Mouse (Mus musculus) splenic B cell, adult 2 months (primary cell): ENCODE data around the gene Pola2.

ENCODE experiments used
- DNase-seq: peaks from one replicate; pipeline ENCODE4 v3.0.0-alpha.2; 2011; ENCODE audit warnings: low read depth, low spot score
- H3K27me3 ChIP-seq: 2 replicates; pipeline ENCODE4 v1.6.1; 2012; ENCODE audit warnings: mild to moderate bottlenecking, low read length, moderate library complexity, mixed read lengths; ENCODE audit not compliant: control insufficient read depth, poor library complexity, insufficient read depth, severe bottlenecking
- H3K36me3 ChIP-seq: 2 replicates; pipeline ENCODE4 v1.6.1; 2012; ENCODE audit warnings: mild to moderate bottlenecking, low read length, moderate library complexity, mixed read lengths; ENCODE audit not compliant: control insufficient read depth, poor library complexity, insufficient read depth, severe bottlenecking

Pola2 gene

DNA sequence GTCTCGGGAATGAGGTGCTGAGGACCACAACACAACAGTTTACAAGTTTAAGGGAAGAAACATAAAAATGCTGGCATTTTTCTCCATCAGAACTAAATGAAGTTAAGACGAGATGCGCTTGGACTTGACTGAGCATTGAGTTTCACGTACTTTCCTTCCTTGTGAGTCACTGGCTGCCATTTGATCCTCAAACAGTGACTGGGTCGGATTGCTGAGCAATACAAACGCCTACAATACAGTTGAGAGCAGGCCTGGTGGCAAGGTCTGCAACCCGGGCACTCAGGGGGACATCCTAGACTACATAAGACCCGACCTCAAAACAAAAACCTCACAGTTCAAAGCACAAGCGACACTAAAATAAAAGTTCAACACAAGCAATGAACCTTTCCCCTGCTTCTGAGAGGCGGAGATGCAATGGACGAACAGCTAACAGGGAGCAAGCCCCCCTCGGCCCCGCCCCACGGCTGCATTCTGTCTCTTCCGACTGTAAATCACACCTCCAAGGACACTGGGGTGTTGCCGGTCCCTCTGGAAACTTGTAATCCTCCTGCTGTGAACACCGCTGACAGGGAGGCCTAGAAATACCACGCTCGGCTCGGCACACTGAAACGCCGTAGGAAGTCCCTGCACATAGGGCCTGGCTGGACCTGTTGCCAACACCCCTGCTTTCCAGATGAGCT is 9.8 kb downstream of the Pola2 start:
- no peaks in the 10 kb centered on the region for H3K27me3 ChIP-seq
- H3K36me3 ChIP-seq = peaks cover 9% of the 10 kb centered on the region
- no peak for DNase-seq

DNA sequence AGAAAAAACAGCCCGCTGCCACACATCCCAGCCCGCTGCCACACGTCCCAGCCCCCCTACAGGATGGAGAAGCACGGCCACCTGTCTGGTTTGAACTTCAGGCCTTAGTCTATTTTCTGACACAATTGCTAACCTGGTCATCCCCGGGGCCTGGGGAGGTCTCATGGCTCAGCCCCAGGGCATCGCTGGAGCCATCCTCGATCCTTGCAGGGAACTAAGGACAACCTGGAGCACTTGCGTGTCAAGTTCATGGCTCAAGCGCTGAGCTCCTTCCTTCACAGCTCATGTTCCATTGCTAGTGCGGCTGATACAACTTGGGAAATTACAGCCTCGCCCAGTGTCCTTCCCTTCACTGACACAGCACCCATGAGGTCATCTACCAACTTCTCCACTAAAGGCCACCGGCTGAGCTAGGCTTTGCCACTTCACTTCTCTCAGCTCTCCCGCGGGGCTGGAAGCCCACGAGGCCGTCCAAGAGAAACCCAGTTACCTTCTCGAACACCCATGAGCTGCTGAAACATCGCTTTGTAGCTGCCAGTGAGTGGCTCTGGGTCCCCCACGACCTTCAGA is 10.7 kb downstream of the Pola2 start:
- no peak for DNase-seq
- H3K27me3 ChIP-seq = no peaks in the 10 kb centered on the region
- H3K36me3 ChIP-seq = peaks cover 9% of the 10 kb centered on the region

DNA sequence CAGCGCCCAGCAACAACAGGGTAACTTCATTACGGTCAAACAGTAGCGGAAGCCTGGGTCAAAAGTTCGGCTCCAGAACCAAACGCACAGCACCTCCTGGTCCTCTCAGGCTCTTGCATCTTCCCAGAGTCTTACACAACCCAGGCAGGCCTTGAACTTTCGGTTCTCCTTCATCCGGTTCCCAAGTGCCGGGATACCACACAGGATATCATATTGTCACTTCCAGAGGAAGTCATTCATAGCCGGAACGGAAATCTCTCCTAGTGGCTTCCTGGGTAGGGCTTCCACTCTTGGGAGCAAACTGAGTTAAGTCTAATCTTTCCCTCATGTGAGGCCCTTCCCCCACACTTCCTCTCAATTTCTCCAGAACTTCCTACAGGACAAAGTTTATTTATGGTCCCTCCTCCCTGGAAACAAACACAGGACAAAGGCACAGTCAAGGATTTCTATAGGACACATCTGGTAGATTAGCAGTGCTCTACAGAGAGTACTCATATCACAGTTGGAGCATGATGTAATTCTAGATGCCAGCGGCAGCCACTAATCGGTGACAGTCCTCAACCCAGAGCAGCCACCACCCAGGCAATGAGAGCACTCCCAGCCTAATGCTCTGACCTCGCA is 11.8 kb downstream of the Pola2 start:
- H3K36me3 ChIP-seq = peaks cover 9% of the 10 kb centered on the region
- DNase-seq = no peak
- H3K27me3 ChIP-seq = no peaks in the 10 kb centered on the region

DNA sequence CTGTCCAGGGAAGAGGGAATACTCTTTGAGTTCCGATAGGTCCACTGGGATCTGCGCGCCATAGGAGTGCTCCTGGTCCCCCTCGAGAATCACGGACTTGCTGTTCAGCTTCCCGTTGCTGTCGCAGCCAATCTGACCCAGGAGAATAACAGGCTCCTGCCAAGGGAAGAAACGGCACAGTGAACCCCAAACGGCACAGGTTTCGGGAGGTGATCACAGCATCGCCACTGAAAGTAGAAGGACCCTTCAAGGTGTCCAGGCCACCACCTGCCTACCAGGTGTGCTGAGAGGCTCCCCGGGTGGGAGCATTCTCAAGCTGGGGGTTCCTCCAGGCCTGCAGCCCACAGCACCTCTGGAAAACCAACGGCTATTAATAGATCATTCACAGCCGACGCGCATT is 12.4 kb downstream of the Pola2 start:
- no peak for DNase-seq
- peaks cover 9% of the 10 kb centered on the region for H3K36me3 ChIP-seq

DNA sequence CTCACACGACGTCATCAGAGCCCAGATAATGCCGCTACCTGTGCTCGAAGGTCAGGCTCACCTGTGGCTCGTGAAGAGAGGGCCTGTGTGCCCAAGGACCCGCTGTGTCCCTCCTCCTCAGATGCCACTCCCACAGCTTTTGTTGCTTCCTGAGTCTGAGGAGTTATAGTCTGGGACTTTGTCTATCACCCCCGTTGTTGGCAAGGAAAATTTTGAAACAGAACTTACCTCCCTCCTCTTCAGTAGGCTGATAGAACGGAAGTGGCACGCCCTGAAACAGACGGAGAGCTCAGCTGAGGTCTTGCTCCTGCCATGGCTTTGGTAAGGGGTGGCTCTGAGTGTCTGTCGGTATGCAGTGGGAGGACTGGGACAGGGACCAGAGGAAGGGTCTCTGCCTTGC is 13.8 kb downstream of the Pola2 start:
- DNase-seq = no peak
- Histone ChIP-seq H3K27me3 (no peaks in the 10 kb centered on the region), H3K36me3 (peaks cover 9% of the 10 kb centered on the region)

More for the DNA sequence above, 12.4 kb downstream of the Pola2 start:
- H3K27me3 ChIP-seq = no peaks in the 10 kb centered on the region

DNA sequence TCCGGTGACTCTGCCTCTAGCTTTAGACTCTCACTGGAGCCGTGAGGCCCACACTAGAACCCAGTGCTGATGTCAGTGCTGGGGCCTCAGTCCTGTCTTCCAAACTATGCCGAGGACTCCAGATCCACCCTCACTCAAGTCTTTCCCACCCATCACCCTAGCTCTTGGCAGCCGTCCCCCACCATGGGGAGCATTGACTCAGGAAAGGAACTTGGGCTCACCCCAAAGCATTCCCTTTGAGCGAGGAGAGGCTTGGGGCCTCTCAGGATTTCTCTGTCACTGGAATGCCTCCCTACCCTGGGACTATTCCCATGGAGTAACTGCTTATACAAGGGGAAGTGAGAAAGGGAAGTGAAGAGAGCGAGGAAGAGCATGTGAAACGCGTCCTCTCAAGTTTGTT is 18.1 kb downstream of the Pola2 start:
- H3K27me3 ChIP-seq = no peaks in the 10 kb centered on the region
- DNase-seq = no peak
- H3K36me3 ChIP-seq = peaks cover 5% of the 10 kb centered on the region

GRCm38 (mm10) chr19:5945027-5945426 is 19.0 kb downstream of the Pola2 start:
- Histone ChIP-seq H3K36me3 (peaks cover 5% of the 10 kb centered on the region), H3K27me3 (no peaks in the 10 kb centered on the region)
- DNase-seq = no peak

GRCm38 (mm10) chr19:5944145-5944544 is 19.9 kb downstream of the Pola2 start:
- H3K27me3 ChIP-seq = no peaks in the 10 kb centered on the region
- no peak for DNase-seq
- H3K36me3 ChIP-seq = peaks cover 7% of the 10 kb centered on the region

DNA sequence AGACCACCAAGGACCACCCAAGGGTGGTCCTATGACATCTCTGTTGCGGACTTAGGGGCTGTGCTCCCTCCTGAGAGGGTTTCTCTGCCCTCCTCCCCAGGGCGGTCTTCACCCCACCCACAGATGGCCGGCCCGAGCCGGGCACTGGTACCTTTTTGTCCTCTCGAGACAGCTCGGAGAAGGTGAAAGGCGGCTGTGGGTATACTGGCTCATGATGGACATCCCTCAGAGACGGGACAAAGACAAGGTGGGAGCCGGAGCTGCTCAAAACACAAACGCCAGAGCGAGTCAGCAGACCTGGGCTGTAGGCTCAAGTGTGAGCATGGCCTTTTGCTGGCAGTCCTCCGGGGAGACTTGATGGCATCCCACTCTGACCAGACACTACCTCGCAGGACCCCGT is 20.6 kb downstream of the Pola2 start:
- Histone ChIP-seq H3K36me3 (peaks cover 7% of the 10 kb centered on the region), H3K27me3 (no peaks in the 10 kb centered on the region)
- DNase-seq = no peak

- H3K27me3 ChIP-seq = no peaks in the 10 kb centered on the region
- peaks cover 7% of the 10 kb centered on the region for H3K36me3 ChIP-seq
- DNase-seq = no peak
Observed at GRCm38 (mm10) chr19:5942581-5942980, 21.4 kb downstream of the Pola2 start.

DNA sequence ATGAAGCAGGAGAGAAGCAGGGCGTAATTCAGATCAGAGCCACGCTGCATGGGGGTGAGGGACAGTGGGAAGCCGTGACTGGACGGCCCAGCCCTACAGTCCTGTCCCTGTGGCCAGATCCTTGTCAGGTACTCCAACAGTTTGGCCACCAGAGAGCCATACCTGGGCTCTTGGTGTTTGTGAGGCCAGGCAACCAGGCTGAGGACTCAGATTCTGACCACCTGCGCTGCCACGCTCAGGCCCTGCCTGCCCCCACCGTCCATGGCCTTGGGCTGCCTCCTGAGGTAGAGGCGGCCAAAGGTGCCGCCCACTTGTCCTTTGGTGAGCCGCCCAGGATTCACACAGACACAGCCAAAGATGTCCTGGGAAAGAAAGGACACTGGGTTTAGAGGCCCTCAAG is 23.3 kb downstream of the Pola2 start:
- Histone ChIP-seq H3K36me3 (peaks cover 7% of the 10 kb centered on the region; the same call in 1 of the 2 replicates), H3K27me3 (no peaks in the 10 kb centered on the region)
- DNase-seq = no peak

DNA sequence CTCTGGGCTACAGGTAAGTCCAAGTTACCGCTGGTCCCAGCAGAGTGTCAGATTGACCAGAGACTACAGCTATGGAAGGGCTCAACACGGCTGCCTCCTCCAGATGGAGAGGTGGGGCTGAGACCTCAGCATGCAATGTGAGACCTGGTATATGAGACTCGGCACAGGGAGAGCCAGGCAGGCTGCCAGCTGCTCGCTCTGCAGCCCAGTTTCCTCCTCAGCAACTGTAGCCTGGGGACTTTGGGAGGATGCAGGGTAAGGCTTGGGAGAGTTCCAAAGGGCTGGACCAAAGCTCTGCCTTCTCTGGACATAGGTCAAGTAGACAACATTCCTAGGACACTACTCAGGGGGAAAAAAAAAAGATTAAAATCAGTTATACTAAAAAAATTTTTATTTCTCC is 23.8 kb downstream of the Pola2 start:
- Histone ChIP-seq H3K36me3 (peaks cover 7% of the 10 kb centered on the region; the same call in 1 of the 2 replicates), H3K27me3 (no peaks in the 10 kb centered on the region)
- DNase-seq = no peak

- no peak for DNase-seq
- Histone ChIP-seq H3K36me3 (peaks cover 7% of the 10 kb centered on the region; the same call in 1 of the 2 replicates), H3K27me3 (no peaks in the 10 kb centered on the region)
Observed at GRCm38 (mm10) chr19:5939715-5940114, 24.3 kb downstream of the Pola2 start.

- Histone ChIP-seq H3K27me3 (no peaks in the 10 kb centered on the region), H3K36me3 (peaks cover 7% of the 10 kb centered on the region; the same call in 1 of the 2 replicates)
- DNase-seq = no peak
Observed at GRCm38 (mm10) chr19:5938516-5938915, 25.5 kb downstream of the Pola2 start.

GRCm38 (mm10) chr19:5937836-5938406 is 26.1 kb downstream of the Pola2 start:
- Histone ChIP-seq H3K27me3 (no peaks in the 10 kb centered on the region), H3K36me3 (0 out of 2 replicates have a peak, but pooled peaks cover 4% of the 10 kb centered on the region)
- DNase-seq = no peak
